Comparison of ENCODE assay signal across 12 mouse cellular contexts in the genomic region with DNA sequence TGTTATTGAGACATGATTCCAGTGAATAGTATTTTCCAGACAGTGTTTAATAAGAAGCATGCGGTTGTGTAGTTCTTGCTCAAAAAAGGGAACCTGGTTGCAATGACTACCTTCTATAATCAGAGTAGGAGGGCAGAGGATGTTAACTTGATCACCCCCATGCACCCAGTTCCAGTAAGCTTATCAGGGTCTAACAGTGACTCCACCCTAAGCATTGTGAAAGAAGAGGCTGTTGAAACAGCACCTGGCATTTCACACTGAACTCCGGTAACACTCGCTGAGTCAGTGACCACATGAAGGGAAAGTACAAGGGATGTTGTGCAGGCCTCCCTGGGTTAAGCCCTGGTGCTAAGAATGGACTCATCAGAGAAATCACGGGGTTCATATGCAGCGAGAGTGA.
DNase-seq lines count a peak whose midpoint lies in the region; ATAC-seq and TF ChIP-seq lines count a peak whose summit lies in the region.
"Had no signal": no experiment of that assay in that cellular context is flagged by ENCODE, and none has a peak within 500 bp of the region (broad histone marks: within the 10 kb centered on the region; RNA-seq: fewer than 3 reads in every experiment).

No protein-coding gene starts in this region.

- no peak overlapping the region for H3K4me2 ChIP-seq in liver, postnatal 0 days (ENCODE audit: low read depth, low read length)
- no peak overlapping the region for H3K4me2 ChIP-seq in heart, embryonic 11.5 days
- H3K4me2 ChIP-seq: limb, embryonic 12.5 days had no signal

- H3K9me3 ChIP-seq in liver, postnatal 0 days (ENCODE audit: low read length) = no peaks in the 10 kb centered on the region
- no peaks in the 10 kb centered on the region for H3K9me3 ChIP-seq in heart, embryonic 11.5 days (replicated peaks; ENCODE audit: control insufficient read depth, low read length)
- H3K9me3 ChIP-seq: heart, embryonic 10.5 days; limb, embryonic 12.5 days had no signal

- H3K27ac ChIP-seq in layer of hippocampus, adult 2 months = peak overlapping the region; percentile 62
- H3K27ac ChIP-seq in liver, postnatal 0 days (ENCODE audit: low read depth) = no peak overlapping the region
- no peak overlapping the region for H3K27ac ChIP-seq in heart, embryonic 11.5 days (ENCODE audit: low read depth, low read length)
- H3K27ac ChIP-seq: heart, embryonic 10.5 days; limb, embryonic 12.5 days had no signal

- no peaks in the 10 kb centered on the region for H3K4me1 ChIP-seq in liver, postnatal 0 days (ENCODE audit: insufficient read depth)
- H3K4me1 ChIP-seq in heart, embryonic 11.5 days (ENCODE audit: control insufficient read depth, insufficient read depth, low read length) = no peaks in the 10 kb centered on the region
- H3K4me1 ChIP-seq: heart, embryonic 10.5 days; limb, embryonic 12.5 days had no signal

- 32% methylated on average over 5 of the region's 5 CpGs for WGBS in liver, postnatal 0 days (ENCODE audit: insufficient replicate concordance)
- WGBS in heart, embryonic 11.5 days (ENCODE audit: insufficient replicate concordance) = 67% methylated on average over 5 of the region's 5 CpGs

- no peaks in the 10 kb centered on the region for H3K36me3 ChIP-seq in liver, postnatal 0 days (replicated peaks; ENCODE audit: insufficient read depth, low read length)
- no peaks in the 10 kb centered on the region for H3K36me3 ChIP-seq in heart, embryonic 11.5 days (ENCODE audit: control insufficient read depth, insufficient read depth, low read length)
- H3K36me3 ChIP-seq: heart, embryonic 10.5 days; limb, embryonic 12.5 days had no signal

- TF ChIP-seq EP300 in liver, postnatal 0 days (IDR thresholded peaks at IDR 0.05; ENCODE audit: low read depth) = peak; percentile 87

- peak; percentile 91 for ATAC-seq in liver, postnatal 0 days
- ATAC-seq in heart, embryonic 11.5 days (replicated peaks; ENCODE audit: insufficient number of reproducible peaks, low FRiP score, low TSS enrichment) = no peak

- no peak for TF ChIP-seq CTCF in layer of hippocampus, adult 2 months (conservative IDR thresholded peaks at IDR 0.05)
- no peak for TF ChIP-seq CTCF in liver, postnatal 0 days (IDR thresholded peaks at IDR 0.05; ENCODE audit: low read depth)

- H3K4me3 ChIP-seq in layer of hippocampus, adult 2 months = no peak overlapping the region
- H3K4me3 ChIP-seq in liver, postnatal 0 days (ENCODE audit: low read depth, low read length) = no peak overlapping the region
- H3K4me3 ChIP-seq in heart, embryonic 11.5 days (ENCODE audit: low read depth, low read length) = no peak overlapping the region
- H3K4me3 ChIP-seq: erythroblast, embryonic 14.5 days; heart, embryonic 10.5 days; limb, embryonic 12.5 days had no signal

- H3K9ac ChIP-seq in liver, postnatal 0 days (replicated peaks) = no peak overlapping the region
- H3K9ac ChIP-seq in heart, embryonic 11.5 days (ENCODE audit: low read depth, low read length) = no peak overlapping the region
- H3K9ac ChIP-seq: limb, embryonic 12.5 days had no signal

- DNase-seq in layer of hippocampus, adult 2 months (ENCODE audit: low spot score in 2 of 2) = no peak
- DNase-seq in layer of hippocampus, adult 11-12 months (ENCODE audit: low spot score) = no peak
- DNase-seq in c-Kit-positive CD71-positive TER-119-positive erythroid progenitor cells, embryonic 14.5 days (ENCODE audit: low spot score) = peak; percentile 16
- peak; percentile 46 for DNase-seq in liver, postnatal 0 days
- peak; percentile 57 for DNase-seq in thymus, postnatal 0 days (ENCODE audit: low spot score)
- no peak for DNase-seq in cerebellum, adult 11-12 months
- no peak for DNase-seq in gastrocnemius, adult 18-20 months (ENCODE audit: low spot score)
- DNase-seq: cerebellum, adult 11 months had no signal

- no peaks in the 10 kb centered on the region for H3K27me3 ChIP-seq in liver, postnatal 0 days (ENCODE audit: insufficient read depth, low read length)
- H3K27me3 ChIP-seq in heart, embryonic 11.5 days (ENCODE audit: control insufficient read depth, insufficient read depth, low read length) = no peaks in the 10 kb centered on the region
- H3K27me3 ChIP-seq: limb, embryonic 12.5 days had no signal

Comparison
In these comparisons a context has a peak if more than half of its experiments do, and no peak if none do; other contexts are left out.
1. DNase-seq: peak in c-Kit-positive CD71-positive TER-119-positive erythroid progenitor cells, embryonic 14.5 days (single experiment), liver, postnatal 0 days (single experiment) and thymus, postnatal 0 days (single experiment); none in layer of hippocampus, adult 2 months (0 of 2), layer of hippocampus, adult 11-12 months (single experiment), cerebellum, adult 11-12 months (single experiment) and gastrocnemius, adult 18-20 months (single experiment).